Mouse (Mus musculus): ENCODE measurements around the gene Pard6b. TPM values are rescaled to one million over a fixed set of nuclear protein-coding genes. Genes with fewer than 3 reads are reported as not detected.

Pard6b gene
- polyA plus RNA-seq, 1 experiment from 2014 or later = 9.2 TPM

- Histone ChIP-seq H3K27ac (replicated peaks; ENCODE audit: low read depth, low read length) (no peak overlapping the region), H3K4me1 (ENCODE audit: control insufficient read depth, insufficient read depth, low read length) (peaks cover 11% of the 10 kb centered on the region), H3K4me3 (replicated peaks; ENCODE audit: low read depth, low read length) (no peak overlapping the region), H3K9me3 (ENCODE audit: control insufficient read depth, low read length) (no peaks in the 10 kb centered on the region), H3K27me3 (ENCODE audit: control insufficient read depth, insufficient read depth, low read length) (peaks cover 5% of the 10 kb centered on the region; the same call in 1 of the 2 replicates), H3K36me3 (ENCODE audit: control insufficient read depth, insufficient read depth, low read length) (no peaks in the 10 kb centered on the region), H3K9ac (replicated peaks; ENCODE audit: low read length) (no peak overlapping the region), H3K4me2 (ENCODE audit: low read length) (no peak overlapping the region)
- no peak for ATAC-seq (ENCODE audit: low FRiP score, low TSS enrichment)
- WGBS = 93% methylated on average over 3 of the region's 3 CpGs
- DNase-seq = no peak
These were observed 37.7 kb downstream of the Pard6b start for GRCm38 (mm10) chr2:168118456-168118855.

- 83% methylated on average over 12 of the region's 12 CpGs for WGBS
- peaks cover 11% of the 10 kb centered on the region for H3K4me1 ChIP-seq (ENCODE audit: control insufficient read depth, insufficient read depth, low read length)
- H3K36me3 ChIP-seq (ENCODE audit: control insufficient read depth, insufficient read depth, low read length) = no peaks in the 10 kb centered on the region
- H3K27ac ChIP-seq (replicated peaks; ENCODE audit: low read depth, low read length) = no peak overlapping the region
- H3K4me2 ChIP-seq (ENCODE audit: low read length) = no peak overlapping the region
- ATAC-seq (ENCODE audit: low FRiP score, low TSS enrichment) (no peak), DNase-seq (no peak)
- H3K4me3 ChIP-seq (replicated peaks; ENCODE audit: low read depth, low read length) = no peak overlapping the region
- H3K9ac ChIP-seq (replicated peaks; ENCODE audit: low read length) = no peak overlapping the region
- H3K27me3 ChIP-seq (ENCODE audit: control insufficient read depth, insufficient read depth, low read length) = peaks cover 5% of the 10 kb centered on the region; the same call in 1 of the 2 replicates
- no peaks in the 10 kb centered on the region for H3K9me3 ChIP-seq (ENCODE audit: control insufficient read depth, low read length)
These were observed 38.3 kb downstream of the Pard6b start for GRCm38 (mm10) chr2:168119123-168119522.

- 88% methylated on average over 4 of the region's 4 CpGs for WGBS
- no peak overlapping the region for H3K27ac ChIP-seq (replicated peaks; ENCODE audit: low read depth, low read length)
These were observed 40.1 kb downstream of the Pard6b start for GRCm38 (mm10) chr2:168120906-168121305.

GRCm38 (mm10) chr2:168123652-168124051 is 42.8 kb downstream of the Pard6b start:
- WGBS = 88% methylated on average over 6 of the region's 6 CpGs

More at GRCm38 (mm10) chr2:168120906-168121305, 40.1 kb downstream of the Pard6b start:
- DNase-seq (no peak), ATAC-seq (ENCODE audit: low FRiP score, low TSS enrichment) (no peak)
- H3K27me3 ChIP-seq (ENCODE audit: control insufficient read depth, insufficient read depth, low read length) = peaks cover 5% of the 10 kb centered on the region; the same call in 1 of the 2 replicates
- no peaks in the 10 kb centered on the region for H3K9me3 ChIP-seq (ENCODE audit: control insufficient read depth, low read length)
- H3K9ac ChIP-seq (replicated peaks; ENCODE audit: low read length) = no peak overlapping the region
- H3K4me3 ChIP-seq (replicated peaks; ENCODE audit: low read depth, low read length) = no peak overlapping the region
- H3K36me3 ChIP-seq (ENCODE audit: control insufficient read depth, insufficient read depth, low read length) = no peaks in the 10 kb centered on the region
- H3K4me2 ChIP-seq (ENCODE audit: low read length) = no peak overlapping the region
- peaks cover 10% of the 10 kb centered on the region for H3K4me1 ChIP-seq (ENCODE audit: control insufficient read depth, insufficient read depth, low read length)

GRCm38 (mm10) chr2:168125288-168126089 is 44.7 kb downstream of the Pard6b start:
- no peak overlapping the region for H3K9ac ChIP-seq (replicated peaks; ENCODE audit: low read length)
- WGBS = 23% methylated on average over 11 of the region's 11 CpGs
- ATAC-seq (ENCODE audit: low FRiP score, low TSS enrichment) (no peak), DNase-seq (no peak)
- no peak overlapping the region for H3K4me2 ChIP-seq (ENCODE audit: low read length)
- H3K9me3 ChIP-seq (ENCODE audit: control insufficient read depth, low read length) = no peaks in the 10 kb centered on the region
- H3K27ac ChIP-seq (replicated peaks; ENCODE audit: low read depth, low read length) = no peak overlapping the region
- no peaks in the 10 kb centered on the region for H3K36me3 ChIP-seq (ENCODE audit: control insufficient read depth, insufficient read depth, low read length)
- 0 out of 2 replicates have a peak, but pooled peaks cover 3% of the 10 kb centered on the region for H3K4me1 ChIP-seq (ENCODE audit: control insufficient read depth, insufficient read depth, low read length)
- no peak overlapping the region for H3K4me3 ChIP-seq (replicated peaks; ENCODE audit: low read depth, low read length)
- no peaks in the 10 kb centered on the region for H3K27me3 ChIP-seq (ENCODE audit: control insufficient read depth, insufficient read depth, low read length)

More at GRCm38 (mm10) chr2:168123652-168124051, 42.8 kb downstream of the Pard6b start:
- Histone ChIP-seq H3K9me3 (ENCODE audit: control insufficient read depth, low read length) (no peaks in the 10 kb centered on the region), H3K4me1 (ENCODE audit: control insufficient read depth, insufficient read depth, low read length) (0 out of 2 replicates have a peak, but pooled peaks cover 3% of the 10 kb centered on the region), H3K4me2 (ENCODE audit: low read length) (no peak overlapping the region), H3K27ac (replicated peaks; ENCODE audit: low read depth, low read length) (no peak overlapping the region), H3K4me3 (replicated peaks; ENCODE audit: low read depth, low read length) (no peak overlapping the region), H3K9ac (replicated peaks; ENCODE audit: low read length) (no peak overlapping the region), H3K36me3 (ENCODE audit: control insufficient read depth, insufficient read depth, low read length) (no peaks in the 10 kb centered on the region), H3K27me3 (ENCODE audit: control insufficient read depth, insufficient read depth, low read length) (no peaks in the 10 kb centered on the region)
- DNase-seq (no peak), ATAC-seq (ENCODE audit: low FRiP score, low TSS enrichment) (no peak)

- Histone ChIP-seq H3K9ac (replicated peaks; ENCODE audit: low read length) (no peak overlapping the region), H3K27me3 (ENCODE audit: control insufficient read depth, insufficient read depth, low read length) (no peaks in the 10 kb centered on the region), H3K9me3 (ENCODE audit: control insufficient read depth, low read length) (no peaks in the 10 kb centered on the region), H3K27ac (replicated peaks; ENCODE audit: low read depth, low read length) (no peak overlapping the region), H3K36me3 (ENCODE audit: control insufficient read depth, insufficient read depth, low read length) (no peaks in the 10 kb centered on the region), H3K4me2 (ENCODE audit: low read length) (no peak overlapping the region), H3K4me3 (replicated peaks; ENCODE audit: low read depth, low read length) (no peak overlapping the region), H3K4me1 (ENCODE audit: control insufficient read depth, insufficient read depth, low read length) (0 out of 2 replicates have a peak, but pooled peaks cover 3% of the 10 kb centered on the region)
- ATAC-seq (ENCODE audit: low FRiP score, low TSS enrichment) (no peak), DNase-seq (no peak)
- WGBS = 50% methylated on average over 14 of the region's 14 CpGs
These were observed 47.0 kb downstream of the Pard6b start for GRCm38 (mm10) chr2:168127767-168128166.

- H3K4me2 ChIP-seq (ENCODE audit: low read length) = 0 out of 2 replicates have a peak overlapping the region, but pooled peaks have one; percentile 5
- peak; percentile 80 for ATAC-seq (ENCODE audit: low FRiP score, low TSS enrichment)
These were observed 47.5 kb downstream of the Pard6b start for GRCm38 (mm10) chr2:168128211-168128859.

GRCm38 (mm10) chr2:168130046-168130445 is 49.2 kb downstream of the Pard6b start:
- no peak for ATAC-seq (ENCODE audit: low FRiP score, low TSS enrichment)
- H3K27me3 ChIP-seq (ENCODE audit: control insufficient read depth, insufficient read depth, low read length) = no peaks in the 10 kb centered on the region

More at GRCm38 (mm10) chr2:168128211-168128859, 47.5 kb downstream of the Pard6b start:
- Histone ChIP-seq H3K9ac (replicated peaks; ENCODE audit: low read length) (no peak overlapping the region), H3K4me1 (ENCODE audit: control insufficient read depth, insufficient read depth, low read length) (0 out of 2 replicates have a peak, but pooled peaks cover 3% of the 10 kb centered on the region), H3K9me3 (ENCODE audit: control insufficient read depth, low read length) (no peaks in the 10 kb centered on the region), H3K36me3 (ENCODE audit: control insufficient read depth, insufficient read depth, low read length) (no peaks in the 10 kb centered on the region), H3K4me3 (replicated peaks; ENCODE audit: low read depth, low read length) (no peak overlapping the region), H3K27me3 (ENCODE audit: control insufficient read depth, insufficient read depth, low read length) (no peaks in the 10 kb centered on the region), H3K27ac (replicated peaks; ENCODE audit: low read depth, low read length) (0 out of 2 replicates have a peak overlapping the region, but pooled peaks have one; percentile 10)
- peak; percentile 92 for DNase-seq
- 14% methylated on average over 12 of the region's 14 CpGs for WGBS

More at GRCm38 (mm10) chr2:168130046-168130445, 49.2 kb downstream of the Pard6b start:
- no peak for DNase-seq
- no peaks in the 10 kb centered on the region for H3K36me3 ChIP-seq (ENCODE audit: control insufficient read depth, insufficient read depth, low read length)
- H3K4me2 ChIP-seq (ENCODE audit: low read length) = no peak overlapping the region
- no peak overlapping the region for H3K4me3 ChIP-seq (replicated peaks; ENCODE audit: low read depth, low read length)
- no peaks in the 10 kb centered on the region for H3K9me3 ChIP-seq (ENCODE audit: control insufficient read depth, low read length)
- no peak overlapping the region for H3K27ac ChIP-seq (replicated peaks; ENCODE audit: low read depth, low read length)
- 85% methylated on average over 3 of the region's 3 CpGs for WGBS
- H3K4me1 ChIP-seq (ENCODE audit: control insufficient read depth, insufficient read depth, low read length) = 0 out of 2 replicates have a peak, but pooled peaks cover 3% of the 10 kb centered on the region
- H3K9ac ChIP-seq (replicated peaks; ENCODE audit: low read length) = no peak overlapping the region
